Mouse (Mus musculus) E14TG2a.4 (cell line): ENCODE data around the gene Dnajc8.
"Not testable (repeated sequence)": the region's sequence is repeated elsewhere in the genome, so short reads cannot be mapped to it uniquely, and the experiment has no call there.

Experiments used
- CTCF ChIP-seq: conservative IDR thresholded peaks from 2 replicates; pipeline ENCODE4 v1.5.1; 2014; ENCODE audit warnings: low read length
- POU5F1 ChIP-seq: IDR thresholded peaks from 2 replicates; pipeline ENCODE4 v1.6.1; 2014; ENCODE audit warnings: low read length, borderline replicate concordance

DNA sequence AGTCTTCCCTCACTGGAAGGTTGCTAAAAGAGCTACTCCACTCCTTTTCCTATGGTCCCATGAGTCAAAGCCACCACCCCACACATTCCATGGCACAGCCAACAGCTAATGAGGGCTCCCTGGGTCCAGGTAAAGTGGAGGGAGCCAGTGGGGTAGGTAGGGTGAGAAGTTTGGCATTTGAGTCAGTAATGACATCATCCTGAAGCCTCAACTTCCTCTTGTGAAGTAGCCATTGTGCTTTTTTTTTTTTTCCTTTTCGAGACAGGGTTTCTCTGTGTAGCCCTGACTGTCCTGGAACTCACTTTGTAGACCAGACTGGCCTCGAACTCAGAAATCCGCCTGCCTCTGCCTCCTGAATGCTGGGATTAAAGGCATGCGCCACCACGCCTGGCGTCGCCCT lies 20.2 kb downstream of the Dnajc8 start:
- not testable (repeated sequence) for TF ChIP-seq CTCF, POU5F1
